Mouse (Mus musculus): Measurements from ENCODE around the gene Wdr61. TPM values are rescaled to one million over a fixed set of nuclear protein-coding genes. Genes with fewer than 3 reads are reported as not detected.
A peak's percentile ranks its signal among the peaks of the same experiment; 100 is the strongest.

Wdr61 gene
- 88.8 and 94.1 TPM in 2 replicates for polyA plus RNA-seq (2015; fragmentation: Nextera tagmentation; extraction: Ambion mirVana)

GRCm38 (mm10) chr9:54733921-54734638 lies at the start of gene Wdr61:
Wdr61 (minus strand) TSS chr9:54734519.
- Histone ChIP-seq H3K27me3 (no peaks in the 10 kb centered on the region), H3K4me3 (peak within 1 kb of the TSS; percentile 89), H3K9me3 (no peaks in the 10 kb centered on the region), H3K4me2 (peak within 1 kb of the TSS; percentile 85), H3K4me1 (replicated peaks) (peaks cover 21% of the 10 kb centered on the region), H3K27ac (replicated peaks) (peak within 1 kb of the TSS; percentile 67), H3K9ac (peak within 1 kb of the TSS; percentile 67), H3K36me3 (peaks cover 7% of the 10 kb centered on the region; the same call in 1 of the 2 replicates)
- peak; percentile 95 for ATAC-seq (ENCODE audit: low FRiP score, low read depth)
- WGBS = 2% methylated on average over 32 of the region's 32 CpGs

GRCm38 (mm10) chr9:54784003-54784402 lies 49.7 kb upstream of the Wdr61 start:
- no peak for ATAC-seq (ENCODE audit: low FRiP score, low read depth)
- no peaks in the 10 kb centered on the region for H3K9me3 ChIP-seq
- no peak overlapping the region for H3K4me2 ChIP-seq
- H3K4me1 ChIP-seq (replicated peaks) = peaks cover 7% of the 10 kb centered on the region
- 60% methylated on average over 3 of the region's 3 CpGs for WGBS
- H3K27ac ChIP-seq (replicated peaks) = no peak overlapping the region
- no peaks in the 10 kb centered on the region for H3K27me3 ChIP-seq
- H3K9ac ChIP-seq = no peak overlapping the region
- H3K36me3 ChIP-seq = no peaks in the 10 kb centered on the region
- H3K4me3 ChIP-seq = no peak overlapping the region

GRCm38 (mm10) chr9:54782504-54782903 lies 48.2 kb upstream of the Wdr61 start:
- Histone ChIP-seq H3K4me2 (no peak overlapping the region), H3K9me3 (no peaks in the 10 kb centered on the region), H3K36me3 (no peaks in the 10 kb centered on the region), H3K4me1 (replicated peaks) (peaks cover under 1% of the 10 kb centered on the region; the same call in 1 of the 2 replicates), H3K4me3 (no peak overlapping the region), H3K27me3 (no peaks in the 10 kb centered on the region), H3K27ac (replicated peaks) (no peak overlapping the region), H3K9ac (no peak overlapping the region)
- no peak for ATAC-seq (ENCODE audit: low FRiP score, low read depth)
- WGBS = 52% methylated on average over 15 of the region's 15 CpGs

- Histone ChIP-seq H3K9ac (no peak overlapping the region), H3K4me3 (no peak overlapping the region), H3K27ac (replicated peaks) (no peak overlapping the region), H3K4me2 (no peak overlapping the region), H3K36me3 (no peaks in the 10 kb centered on the region), H3K27me3 (no peaks in the 10 kb centered on the region), H3K4me1 (replicated peaks) (no peaks in the 10 kb centered on the region), H3K9me3 (no peaks in the 10 kb centered on the region)
- ATAC-seq (ENCODE audit: low FRiP score, low read depth) = no peak
- 80% methylated on average over 8 of the region's 8 CpGs for WGBS
Measured at GRCm38 (mm10) chr9:54779280-54779679, 45.0 kb upstream of the Wdr61 start.

- H3K27me3 ChIP-seq = no peaks in the 10 kb centered on the region
- WGBS = 77% methylated on average over 13 of the region's 13 CpGs
- H3K4me1 ChIP-seq (replicated peaks) = no peaks in the 10 kb centered on the region
- no peak overlapping the region for H3K4me3 ChIP-seq
- H3K36me3 ChIP-seq = no peaks in the 10 kb centered on the region
- no peak overlapping the region for H3K9ac ChIP-seq
- no peak overlapping the region for H3K27ac ChIP-seq (replicated peaks)
- no peaks in the 10 kb centered on the region for H3K9me3 ChIP-seq
- no peak overlapping the region for H3K4me2 ChIP-seq
- no peak for ATAC-seq (ENCODE audit: low FRiP score, low read depth)
Measured at GRCm38 (mm10) chr9:54776451-54776982, 42.2 kb upstream of the Wdr61 start.

GRCm38 (mm10) chr9:54770140-54770780 lies 35.9 kb upstream of the Wdr61 start:
- Histone ChIP-seq H3K4me1 (replicated peaks) (peaks cover 20% of the 10 kb centered on the region), H3K4me3 (no peak overlapping the region), H3K9ac (no peak overlapping the region), H3K36me3 (no peaks in the 10 kb centered on the region), H3K9me3 (no peaks in the 10 kb centered on the region), H3K4me2 (no peak overlapping the region), H3K27ac (replicated peaks) (no peak overlapping the region), H3K27me3 (no peaks in the 10 kb centered on the region; the same call in 1 of the 2 replicates)
- no peak for ATAC-seq (ENCODE audit: low FRiP score, low read depth)
- 45% methylated on average over 11 of the region's 11 CpGs for WGBS

GRCm38 (mm10) chr9:54765336-54766085 lies 31.2 kb upstream of the Wdr61 start:
- H3K9me3 ChIP-seq = no peaks in the 10 kb centered on the region
- peaks cover 31% of the 10 kb centered on the region for H3K4me1 ChIP-seq (replicated peaks)
- 1% methylated on average over 41 of the region's 41 CpGs for WGBS
- H3K36me3 ChIP-seq = no peaks in the 10 kb centered on the region
- H3K4me3 ChIP-seq = peak overlapping the region; percentile 44
- peak overlapping the region; percentile 82 for H3K4me2 ChIP-seq
- peak; percentile 74 for ATAC-seq (ENCODE audit: low FRiP score, low read depth)
- peaks cover 28% of the 10 kb centered on the region for H3K27me3 ChIP-seq
- H3K9ac ChIP-seq = peak overlapping the region; percentile 38
- no peak overlapping the region for H3K27ac ChIP-seq (replicated peaks)

GRCm38 (mm10) chr9:54764561-54765217 lies 30.4 kb upstream of the Wdr61 start, which contains the start of gene Crabp1:
Crabp1 (plus strand) TSS chr9:54764748.
- under 1% methylated on average over 39 of the region's 45 CpGs for WGBS
- peaks cover 28% of the 10 kb centered on the region for H3K27me3 ChIP-seq
- H3K27ac ChIP-seq (replicated peaks) = no peak within 1 kb of the TSS

GRCm38 (mm10) chr9:54764091-54764490 lies 29.8 kb upstream of the Wdr61 start:
- Histone ChIP-seq H3K4me2 (peak overlapping the region; percentile 82), H3K27ac (replicated peaks) (no peak overlapping the region), H3K4me1 (replicated peaks) (peaks cover 25% of the 10 kb centered on the region), H3K4me3 (peak overlapping the region; percentile 44), H3K36me3 (no peaks in the 10 kb centered on the region), H3K9ac (no peak overlapping the region), H3K27me3 (peaks cover 28% of the 10 kb centered on the region), H3K9me3 (no peaks in the 10 kb centered on the region)
- ATAC-seq (ENCODE audit: low FRiP score, low read depth) = no peak
- WGBS = 25% methylated on average over 12 of the region's 12 CpGs

More at GRCm38 (mm10) chr9:54764561-54765217, 30.4 kb upstream of the Wdr61 start, which contains the start of gene Crabp1:
- 0 out of 2 replicates have a peak, but pooled peaks have one; percentile 36 for ATAC-seq (ENCODE audit: low FRiP score, low read depth)
- Histone ChIP-seq H3K4me1 (replicated peaks) (peaks cover 26% of the 10 kb centered on the region), H3K4me2 (peak within 1 kb of the TSS; percentile 82), H3K36me3 (no peaks in the 10 kb centered on the region), H3K4me3 (peak within 1 kb of the TSS; percentile 44), H3K9me3 (no peaks in the 10 kb centered on the region), H3K9ac (peak within 1 kb of the TSS; percentile 38)

GRCm38 (mm10) chr9:54759592-54759991 lies 25.3 kb upstream of the Wdr61 start:
- 11% methylated on average over 6 of the region's 6 CpGs for WGBS
- H3K27me3 ChIP-seq = peaks cover 22% of the 10 kb centered on the region
- H3K36me3 ChIP-seq = no peaks in the 10 kb centered on the region
- H3K9me3 ChIP-seq = no peaks in the 10 kb centered on the region
- no peak overlapping the region for H3K27ac ChIP-seq (replicated peaks)
- no peak for ATAC-seq (ENCODE audit: low FRiP score, low read depth)
- peaks cover 4% of the 10 kb centered on the region for H3K4me1 ChIP-seq (replicated peaks)
- no peak overlapping the region for H3K9ac ChIP-seq
- no peak overlapping the region for H3K4me3 ChIP-seq
- no peak overlapping the region for H3K4me2 ChIP-seq

- H3K27ac ChIP-seq (replicated peaks) = peak overlapping the region; percentile 72; the same call in 1 of the 2 replicates
- no peaks in the 10 kb centered on the region for H3K9me3 ChIP-seq
- H3K27me3 ChIP-seq = no peaks in the 10 kb centered on the region
- no peak overlapping the region for H3K4me2 ChIP-seq
- no peak for ATAC-seq (ENCODE audit: low FRiP score, low read depth)
- 0 out of 2 replicates have a peak overlapping the region, but pooled peaks have one; percentile 5 for H3K9ac ChIP-seq
- peaks cover 15% of the 10 kb centered on the region for H3K4me1 ChIP-seq (replicated peaks)
- WGBS = 35% methylated on average over 11 of the region's 11 CpGs
- H3K36me3 ChIP-seq = no peaks in the 10 kb centered on the region
- no peak overlapping the region for H3K4me3 ChIP-seq
Measured at GRCm38 (mm10) chr9:54752944-54753295, 18.6 kb upstream of the Wdr61 start.

All from hindbrain, embryonic 15.5 days (tissue).